Mouse (Mus musculus): ENCODE measurements around the gene Gns. TPM values are rescaled to one million over a fixed set of nuclear protein-coding genes. Genes with fewer than 3 reads are reported as not detected.

The Gns gene
- total RNA-seq, 2 experiments from 2014 or later: 64.2 to 74.3 TPM

- intact Hi-C loops (cut with DNase I): no loop called here
Measured at GRCm38 (mm10) chr10:121395542-121396176, 30.8 kb downstream of the Gns start.

GRCm38 (mm10) chr10:121398599-121398998 is 33.7 kb downstream of the Gns start:
- intact Hi-C loops (cut with DNase I): no loop called here
- DNase-seq: no peak

More at GRCm38 (mm10) chr10:121395542-121396176, 30.8 kb downstream of the Gns start:
- peak; percentile 40 to 51 for DNase-seq

GRCm38 (mm10) chr10:121401005-121401404 is 36.1 kb downstream of the Gns start:
- intact Hi-C loops (cut with DNase I): no loop called here
- no peak for DNase-seq

GRCm38 (mm10) chr10:121403104-121403503 is 38.2 kb downstream of the Gns start:
- intact Hi-C loops (cut with DNase I): no loop called here

GRCm38 (mm10) chr10:121403946-121404345 is 39.1 kb downstream of the Gns start:
- intact Hi-C loops (cut with DNase I): no loop called here
- DNase-seq: no peak

More at GRCm38 (mm10) chr10:121403104-121403503, 38.2 kb downstream of the Gns start:
- DNase-seq: no peak

GRCm38 (mm10) chr10:121409717-121410116 is 44.8 kb downstream of the Gns start:
- intact Hi-C loops (cut with DNase I): loop anchor here (1.0 to 2.0 kb wide), 2 partner anchors 67 to 107 kb away; partner anchors contain the start of gene Rassf3
- DNase-seq: no peak

- no peak for DNase-seq
- intact Hi-C loops (cut with DNase I): no loop called here
Measured at GRCm38 (mm10) chr10:121411721-121412455, 47.0 kb downstream of the Gns start.

- intact Hi-C loops (cut with DNase I): no loop called here
- DNase-seq: no peak
Measured at GRCm38 (mm10) chr10:121412824-121413223, 47.9 kb downstream of the Gns start.

- intact Hi-C loops (cut with DNase I): no loop called here
- no peak for DNase-seq
Measured at GRCm38 (mm10) chr10:121414127-121414526, 49.2 kb downstream of the Gns start.

- intact Hi-C loops (cut with DNase I): no loop called here
- DNase-seq: no peak
Measured at GRCm38 (mm10) chr10:121418835-121419234, 53.9 kb downstream of the Gns start.

- DNase-seq: no peak
- intact Hi-C loops (cut with DNase I): no loop called here
Measured at GRCm38 (mm10) chr10:121419640-121420470, 55.0 kb downstream of the Gns start.

GRCm38 (mm10) chr10:121421023-121421422 is 56.1 kb downstream of the Gns start:
- intact Hi-C loops (cut with DNase I): no loop called here
- no peak for DNase-seq

- intact Hi-C loops (cut with DNase I): no loop called here
- no peak for DNase-seq
Measured at GRCm38 (mm10) chr10:121421657-121422290, 56.9 kb downstream of the Gns start.

- DNase-seq: no peak
- intact Hi-C loops (cut with DNase I): no loop called here
Measured at GRCm38 (mm10) chr10:121422294-121422693, 57.4 kb downstream of the Gns start.

- intact Hi-C loops (cut with DNase I): no loop called here
- DNase-seq: peak in 1 of 2 experiments; percentile 43
Measured at GRCm38 (mm10) chr10:121423541-121424349, 58.9 kb downstream of the Gns start.

GRCm38 (mm10) chr10:121424455-121424854 is 59.6 kb downstream of the Gns start:
- DNase-seq: no peak
- intact Hi-C loops (cut with DNase I): no loop called here

- no peak for DNase-seq
- intact Hi-C loops (cut with DNase I): no loop called here
Measured at GRCm38 (mm10) chr10:121425079-121425478, 60.2 kb downstream of the Gns start.

GRCm38 (mm10) chr10:121425506-121426025 is 60.7 kb downstream of the Gns start:
- intact Hi-C loops (cut with DNase I): no loop called here
- DNase-seq: peak in 1 of 2 experiments; percentile 71

GRCm38 (mm10) chr10:121426458-121427070 is 61.7 kb downstream of the Gns start:
- intact Hi-C loops (cut with DNase I): no loop called here
- DNase-seq: no peak
